ENCODE assay signal across 20 mouse cellular contexts in the genomic region with DNA sequence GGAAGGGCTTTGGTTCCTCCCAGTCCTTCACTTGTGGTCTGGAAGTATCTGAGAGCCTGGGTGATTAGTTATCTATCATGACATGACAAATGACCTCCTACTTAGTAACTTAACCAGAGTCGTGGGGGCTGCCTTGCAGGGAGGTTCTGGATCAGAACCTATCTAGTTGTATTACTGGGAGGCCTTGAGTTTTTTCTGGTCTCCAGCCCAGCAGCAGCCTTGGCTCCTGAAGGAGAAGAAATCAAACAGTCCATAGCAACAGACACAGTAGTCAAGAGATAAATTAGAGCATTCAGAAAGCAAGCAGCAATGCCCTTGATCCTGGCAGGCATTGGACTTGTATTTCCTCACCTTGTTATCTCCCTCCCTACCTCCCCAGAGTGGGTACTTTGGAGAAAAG.
DNase-seq lines count a peak whose midpoint lies in the region; ATAC-seq lines count a peak whose summit lies in the region.
"Had no signal": no experiment of that assay in that cellular context is flagged by ENCODE, and none has a peak within 500 bp of the region (broad histone marks: within the 10 kb centered on the region; RNA-seq: fewer than 3 reads in every experiment).

No protein-coding gene starts in this region.

- no peak for ATAC-seq in CD4-positive, CD25-positive, alpha-beta regulatory T cell, adult 4 months
- ATAC-seq: activated CD4-positive, CD25-positive, alpha-beta regulatory T cell, adult 4 months; forebrain, embryonic 15.5 days; hindbrain, postnatal 0 days; inflammation-experienced regulatory T-cells, adult 6 months; intestine, embryonic 16.5 days had no signal

- DNase-seq in ovary, adult 18-20 months (ENCODE audit: low spot score) = peak; percentile 75
- no peak for DNase-seq in ovary, postnatal 14 days (ENCODE audit: low spot score)
- DNase-seq in adrenal gland, adult 8-10 months = peak; percentile 32
- peak; percentile 35 for DNase-seq in adrenal gland, postnatal 10 days
- DNase-seq in adrenal gland, postnatal 36 days = peak; percentile 34 to 44
- DNase-seq: cerebellum, adult 11-12 months; cerebellum, adult 8-10 months; cerebellum, postnatal 10 days; cerebellum, postnatal 36 days; embryo, embryonic 11 days; gastrocnemius, postnatal 25 days; heart, adult 2 months; heart, postnatal 14 days; heart, postnatal 4 days had no signal
